Mouse (Mus musculus): ENCODE data around the gene Mansc1.
A peak's percentile ranks its signal among the peaks of the same experiment; 100 is the strongest.

Mansc1 gene

DNA sequence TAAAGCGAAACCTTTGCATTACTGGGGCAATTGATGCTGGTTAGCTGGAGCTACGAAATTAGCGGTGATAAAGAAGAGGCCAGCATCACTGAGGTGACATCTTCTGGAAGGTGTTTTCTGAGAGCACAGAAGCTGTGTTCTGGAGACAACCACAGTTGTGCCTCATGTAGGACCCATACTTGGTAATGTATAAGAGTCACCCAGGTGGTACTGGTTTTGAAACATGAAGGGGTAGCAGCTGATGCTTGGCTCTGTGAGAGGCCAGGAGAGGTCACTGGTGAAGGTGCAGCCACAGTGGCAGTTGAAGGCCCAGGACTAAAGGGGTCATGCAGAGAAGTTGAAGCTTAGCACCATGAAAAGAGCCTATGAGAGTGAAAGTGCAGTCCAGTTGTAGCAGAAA, 6.9 kb upstream of the Mansc1 start, which contains the start of gene Borcs5:
Gene Borcs5, plus strand, starts transcription at position 301 of the 400 bp plus-strand sequence.
- no peak for DNase-seq (ENCODE audit: low spot score)

DNA sequence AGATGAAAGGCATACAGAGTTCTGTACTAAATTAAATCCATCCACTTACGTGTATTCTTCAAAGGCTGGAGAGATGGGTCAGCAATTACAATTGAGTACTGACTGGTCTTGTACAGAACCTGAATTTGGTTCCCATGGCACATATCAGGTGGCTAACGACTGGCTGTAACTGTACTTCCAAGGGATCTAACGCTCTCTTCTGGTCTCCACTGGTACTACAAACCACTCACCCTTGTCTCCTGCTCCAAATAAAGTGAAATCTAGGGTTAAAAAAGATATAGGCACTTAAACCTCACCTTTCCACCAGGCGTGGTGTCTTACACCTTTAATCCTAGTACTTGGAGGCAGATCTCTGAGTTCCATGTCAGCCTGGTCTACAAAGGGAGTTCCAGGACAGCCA, 4.2 kb upstream of the Mansc1 start:
- DNase-seq (ENCODE audit: low spot score), result no peak

DNA sequence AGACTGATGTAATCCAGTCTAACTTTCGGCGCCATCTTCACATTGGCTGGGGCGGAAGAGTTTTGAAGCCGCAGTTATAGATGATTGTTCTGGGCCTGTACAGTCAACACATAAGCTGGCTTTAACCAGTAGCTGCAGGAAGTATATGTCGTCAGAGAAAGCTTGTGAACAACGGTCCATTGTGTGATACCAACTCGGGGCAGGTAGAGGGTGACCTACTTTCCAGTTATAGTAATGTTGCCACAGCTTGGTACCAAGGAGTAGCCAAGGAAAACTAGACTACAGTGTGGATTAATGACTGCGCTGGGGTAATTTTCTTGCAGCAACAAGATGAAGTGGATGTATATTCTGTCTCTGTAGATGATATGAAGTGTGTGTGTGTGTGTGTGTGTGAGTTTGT, 1.3 kb upstream of the Mansc1 start:
- no peak for DNase-seq (ENCODE audit: low spot score)

DNA sequence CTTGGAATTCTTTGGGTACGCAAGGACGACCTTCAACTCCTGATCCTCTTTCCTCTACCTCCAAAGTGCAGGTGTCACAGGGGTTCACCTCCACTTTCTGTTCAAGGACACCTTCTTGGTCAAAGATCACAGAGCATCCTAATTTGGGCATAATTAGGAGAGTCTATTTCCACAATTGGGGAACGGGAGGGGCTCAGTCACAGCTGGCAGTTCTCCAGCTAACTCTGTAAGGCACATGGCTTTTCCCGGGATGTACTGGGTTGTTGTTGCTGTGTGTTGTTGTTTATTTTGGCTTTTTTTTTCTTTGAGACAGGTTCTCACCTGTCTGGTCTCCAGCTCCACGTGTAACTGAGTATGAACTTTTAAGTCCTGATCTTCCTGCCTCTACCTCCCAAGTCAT, 468 bp upstream of the Mansc1 start:
- DNase-seq (ENCODE audit: low spot score), result no peak

DNA sequence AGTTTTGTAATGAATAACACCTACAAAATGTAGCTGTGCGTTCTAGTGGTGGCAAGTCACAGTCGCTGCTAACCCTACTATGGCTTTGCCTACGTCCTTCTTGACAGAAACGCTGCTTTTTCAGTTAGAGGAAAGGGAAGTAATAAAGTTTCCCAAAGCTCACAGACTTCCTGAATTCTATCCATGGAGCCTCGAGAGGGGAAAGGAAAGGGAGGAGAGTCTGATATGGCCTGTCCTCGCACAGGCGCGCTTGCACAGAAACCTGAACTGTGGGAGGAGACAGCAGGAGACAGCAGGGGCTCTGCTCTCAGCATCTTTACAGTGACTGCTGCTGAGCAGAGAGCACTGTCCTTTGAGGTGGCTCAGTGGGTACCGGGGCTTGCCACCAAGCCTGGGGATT, 1.8 kb downstream of the Mansc1 start:
- DNase-seq (ENCODE audit: low spot score), result no peak

DNA sequence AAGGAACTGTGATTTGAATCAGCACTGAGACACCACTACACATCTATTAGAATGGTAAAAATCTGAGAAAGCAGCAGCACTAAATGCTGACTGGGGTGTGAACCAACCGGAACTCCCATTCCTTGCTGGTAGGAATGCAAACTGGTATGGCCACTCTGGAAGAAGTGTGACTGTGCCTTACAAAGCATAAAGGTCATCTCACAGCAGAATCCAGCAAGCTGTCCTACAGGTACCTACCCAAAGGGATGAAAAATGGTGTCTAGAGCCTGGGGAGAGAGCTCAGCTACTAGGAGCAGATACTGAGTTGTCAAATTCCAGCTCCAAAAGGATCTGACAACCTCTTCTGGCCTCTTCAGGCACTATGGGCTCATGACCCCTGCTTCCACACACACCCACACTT, 5.7 kb downstream of the Mansc1 start:
- no peak for DNase-seq (ENCODE audit: low spot score)

DNA sequence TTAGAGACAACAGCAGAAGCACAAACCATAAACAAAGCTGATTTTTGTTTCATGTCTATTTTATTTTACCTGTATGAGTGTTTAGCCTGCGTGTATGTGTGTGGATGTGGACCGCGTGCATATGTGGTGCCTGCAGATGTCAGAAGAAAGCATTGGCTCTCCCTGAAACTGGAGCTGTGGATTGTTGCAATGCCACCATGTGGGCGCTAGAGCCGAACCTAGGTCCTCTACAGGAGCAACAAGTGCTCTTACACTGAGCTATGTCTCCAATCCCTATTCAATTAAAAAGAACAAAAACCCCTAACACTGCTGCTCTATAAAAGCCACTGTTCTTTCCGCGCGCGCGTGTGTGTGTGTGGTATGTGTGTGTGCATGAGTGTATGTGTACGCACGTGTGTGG, 6.9 kb downstream of the Mansc1 start:
- no peak for DNase-seq (ENCODE audit: low spot score)

DNA sequence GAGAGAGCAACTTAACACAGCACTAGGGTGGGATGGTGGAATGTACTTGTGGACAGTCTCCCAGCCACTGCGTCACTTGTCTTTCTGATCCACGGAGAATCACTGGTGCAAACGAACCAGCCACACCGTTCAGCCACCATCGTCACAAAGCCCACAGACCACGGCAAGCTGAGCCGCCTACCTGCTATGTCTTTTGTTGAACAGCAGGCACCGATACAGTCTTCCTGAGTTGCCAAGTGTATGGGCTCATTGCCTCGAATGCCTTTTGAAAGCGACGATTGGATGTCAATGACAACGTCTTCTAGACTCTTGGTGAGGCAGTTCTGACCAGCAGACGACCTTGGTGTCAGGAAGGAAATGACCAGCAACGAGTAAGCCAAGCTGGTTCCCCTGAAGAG, 10.7 kb downstream of the Mansc1 start:
- DNase-seq (ENCODE audit: low spot score), result no peak

DNA sequence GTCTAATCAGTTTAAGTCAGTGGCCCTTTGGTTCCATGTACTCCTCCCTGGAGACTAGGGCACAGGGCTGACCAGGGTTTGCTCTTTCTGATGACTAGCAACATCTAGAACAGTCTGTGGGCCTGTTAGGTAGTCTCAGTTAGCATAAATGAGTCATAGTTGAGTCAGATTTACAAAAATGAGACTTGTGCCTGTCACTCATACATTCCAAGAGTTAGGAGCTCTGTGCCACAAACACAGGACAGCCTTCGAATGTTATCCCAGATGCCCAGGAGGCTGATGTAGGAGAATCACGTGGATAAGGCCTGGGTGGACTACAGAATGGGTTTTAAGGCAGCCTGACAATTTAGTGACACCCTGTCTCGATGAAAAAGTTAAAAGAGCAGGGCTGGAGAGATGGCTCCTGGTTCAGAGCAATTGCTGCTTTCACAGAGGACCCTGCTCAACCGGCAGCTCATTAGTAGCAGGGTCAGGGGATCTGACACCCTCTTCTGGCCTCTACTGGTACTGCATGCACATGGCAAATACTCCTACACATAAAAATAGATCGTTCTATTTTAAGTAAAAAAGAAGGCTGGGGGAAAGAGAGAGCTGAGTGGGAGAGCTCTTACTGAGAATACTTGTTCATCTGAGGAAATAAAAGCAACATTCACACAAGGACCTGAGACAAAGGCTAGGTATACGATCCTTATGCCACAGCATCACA, 11.3 kb downstream of the Mansc1 start:
- DNase-seq (ENCODE audit: low spot score), result peak; percentile 41

DNA sequence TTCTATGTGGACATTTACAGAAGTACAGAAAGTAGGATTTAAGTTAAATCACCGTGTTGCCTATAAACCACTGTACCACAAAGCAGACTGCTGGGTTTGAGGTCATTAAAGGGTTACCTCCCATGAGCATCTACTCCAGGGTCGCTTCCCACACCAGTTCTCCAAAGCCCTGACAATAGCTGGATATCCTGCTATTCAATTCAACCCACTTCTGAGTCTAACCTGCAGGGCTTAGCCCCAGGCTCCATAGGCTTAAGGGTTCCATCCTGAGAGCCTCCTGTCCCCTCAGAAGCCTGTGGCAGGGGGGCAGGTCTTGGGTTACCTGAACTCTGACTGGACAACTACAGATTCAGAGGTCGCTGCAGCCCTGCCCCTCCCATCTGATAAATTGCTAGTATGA, 12.2 kb downstream of the Mansc1 start:
- DNase-seq (ENCODE audit: low spot score), result no peak

DNA sequence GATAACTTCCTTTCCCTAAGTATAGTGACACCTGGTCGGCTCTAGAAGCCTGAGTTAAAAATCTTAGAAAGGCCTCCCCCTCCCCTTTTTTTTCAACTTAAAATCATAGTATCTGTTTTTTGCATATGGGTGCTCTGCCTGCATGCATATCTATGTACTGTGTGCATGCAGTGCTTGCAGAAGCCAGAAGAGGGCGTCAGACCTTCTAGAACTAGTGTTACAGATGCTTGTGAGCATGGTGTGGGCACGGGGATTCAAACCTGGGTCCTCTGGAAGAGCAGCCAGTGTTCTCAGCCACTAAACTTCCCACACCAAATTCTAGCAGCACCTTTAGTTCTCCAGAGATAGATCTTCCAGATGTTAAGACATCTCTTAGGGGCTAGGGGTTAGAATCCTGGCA, 14.7 kb downstream of the Mansc1 start:
- DNase-seq (ENCODE audit: low spot score), result no peak

DNA sequence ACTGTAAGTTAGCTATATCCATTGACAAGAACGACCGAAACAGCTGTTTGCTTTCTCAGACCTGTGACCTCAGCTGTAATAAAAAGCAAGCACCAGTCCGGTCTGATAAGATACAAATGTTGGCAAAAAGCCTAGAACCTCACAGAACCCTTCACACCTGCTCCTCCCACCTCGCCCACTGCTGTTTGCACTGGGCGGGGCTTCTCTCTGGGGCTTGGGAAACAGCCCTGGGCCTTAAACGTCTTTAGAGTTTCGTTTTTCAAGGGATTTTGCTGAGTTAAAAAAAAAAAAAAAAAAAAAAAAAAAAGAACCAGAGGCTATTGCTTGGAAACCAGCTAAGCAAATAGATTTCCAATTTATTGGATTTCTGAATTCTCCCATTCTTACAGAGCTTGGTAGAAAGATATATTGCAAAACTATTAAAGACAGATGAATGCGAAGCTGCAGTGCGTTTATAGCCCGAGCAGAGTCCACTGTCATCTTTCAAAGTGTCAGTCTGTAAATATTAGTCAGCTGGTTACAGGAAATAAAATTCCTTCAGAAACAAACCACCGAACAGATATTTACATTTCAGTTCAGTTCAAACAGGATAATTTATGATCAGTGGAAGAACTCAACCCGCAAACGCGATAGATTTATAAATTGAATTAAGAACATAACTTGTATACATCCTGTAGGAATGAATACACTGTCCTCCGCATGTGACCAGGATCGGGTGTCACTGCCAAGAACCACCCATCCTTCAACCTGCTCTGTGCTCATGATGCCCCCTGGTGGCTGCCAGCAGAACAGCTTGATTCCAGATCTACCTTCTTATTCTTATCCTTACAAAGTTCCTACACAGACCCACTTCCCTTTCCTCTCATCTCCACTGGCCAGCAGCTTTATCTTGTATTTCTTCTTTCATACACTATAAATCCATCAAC, 17.3 kb downstream of the Mansc1 start:
- peak; percentile 88 for DNase-seq (ENCODE audit: low spot score)

DNA sequence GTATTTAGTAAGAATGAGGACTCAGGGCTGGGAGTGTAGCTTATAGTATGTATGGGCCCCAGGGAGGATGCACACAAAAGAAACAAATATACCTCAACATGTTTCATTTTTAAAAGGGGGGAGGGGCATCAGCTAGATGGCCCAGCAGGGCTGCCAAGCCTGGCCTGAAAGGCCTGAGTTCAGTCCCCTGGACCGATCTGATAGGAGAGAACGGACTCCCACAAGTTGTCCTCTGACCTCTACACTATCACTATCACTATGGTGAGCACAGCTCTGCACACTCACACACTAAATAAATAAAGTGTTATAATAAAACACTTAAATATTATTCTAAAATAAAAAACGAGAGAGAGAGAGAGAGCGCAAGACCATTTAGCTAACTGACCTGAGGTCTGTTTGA, 18.0 kb downstream of the Mansc1 start:
- DNase-seq (ENCODE audit: low spot score), result no peak

DNA sequence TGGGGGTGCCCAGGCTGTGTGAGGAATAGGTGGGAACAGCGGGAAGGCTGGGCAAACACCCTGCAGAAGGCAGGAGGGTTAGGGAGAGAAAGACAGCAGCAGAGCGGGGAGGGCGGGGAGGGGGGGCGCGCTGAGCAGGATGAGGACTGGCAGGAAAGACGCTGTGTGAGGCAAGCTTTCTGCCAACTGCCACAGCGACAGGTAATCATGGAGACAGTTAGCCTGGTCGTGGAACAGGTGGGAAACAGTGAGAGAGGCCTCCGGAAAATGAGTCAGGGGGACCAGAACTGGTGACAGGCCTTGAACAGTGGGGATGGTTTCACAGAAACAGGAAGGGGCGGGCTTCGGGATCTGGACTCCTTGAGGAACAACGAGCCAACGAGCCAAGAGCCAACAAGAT, 20.4 kb downstream of the Mansc1 start:
- DNase-seq (ENCODE audit: low spot score), result no peak

DNA sequence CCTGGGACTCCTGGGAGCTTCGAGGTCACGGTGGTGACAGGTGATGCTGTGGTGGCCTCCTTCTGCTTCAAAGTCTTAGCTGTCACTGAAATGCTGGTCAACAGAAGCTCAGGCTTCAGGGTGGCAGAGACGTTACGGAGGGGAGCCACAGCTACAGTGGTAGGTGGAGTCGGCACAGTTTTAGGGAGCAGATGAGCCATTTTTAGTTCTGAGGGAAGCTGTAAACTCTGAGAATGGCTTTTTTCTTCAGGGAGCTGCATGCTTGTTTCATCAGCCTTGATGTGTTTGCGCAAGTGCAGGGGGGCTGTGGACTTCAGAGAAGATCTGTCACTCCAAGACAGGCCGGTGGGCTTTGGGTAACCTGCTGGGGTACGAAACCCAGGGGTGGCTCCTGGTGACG, 21.9 kb downstream of the Mansc1 start:
- DNase-seq (ENCODE audit: low spot score), result no peak

DNA sequence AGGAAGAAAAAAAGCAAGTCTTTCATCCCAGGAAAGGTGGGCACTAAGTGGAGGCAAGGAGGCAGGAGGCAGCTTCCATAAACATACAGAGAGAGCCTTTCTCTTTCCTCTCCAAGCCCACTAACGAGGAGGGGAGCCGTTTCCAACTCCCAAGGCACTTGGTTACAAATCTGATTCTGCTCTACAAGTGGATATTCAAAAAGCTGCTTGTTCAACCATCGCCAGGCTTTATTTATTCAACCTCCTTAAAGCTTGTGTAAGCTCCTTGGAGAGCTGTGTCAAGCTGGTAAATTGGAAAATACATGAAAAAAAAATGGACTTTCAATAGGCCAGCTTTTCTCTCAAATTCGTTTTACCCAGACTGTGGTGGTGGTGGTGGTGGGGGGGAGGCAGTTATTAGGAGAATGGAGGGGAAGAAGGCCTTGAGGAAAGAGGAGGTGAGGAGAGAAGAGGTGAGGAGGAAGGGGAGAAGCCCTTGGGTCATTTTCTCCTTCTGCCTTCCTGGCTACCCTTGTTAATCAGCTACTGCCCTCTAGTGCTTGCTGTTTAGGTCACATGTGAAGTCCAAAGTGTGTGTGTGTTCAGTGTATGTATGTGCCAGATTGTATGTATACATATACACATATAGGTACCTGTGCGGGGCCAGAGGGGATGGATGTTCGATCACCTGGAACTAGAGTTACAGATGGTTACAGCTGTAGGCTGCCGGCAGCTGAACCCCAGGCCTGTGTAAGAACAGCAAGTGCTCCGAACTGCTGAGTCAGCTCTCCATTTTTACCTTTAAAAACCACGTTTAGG, 25.1 kb downstream of the Mansc1 start:
- peak; percentile 75 for DNase-seq (ENCODE audit: low spot score)

DNA sequence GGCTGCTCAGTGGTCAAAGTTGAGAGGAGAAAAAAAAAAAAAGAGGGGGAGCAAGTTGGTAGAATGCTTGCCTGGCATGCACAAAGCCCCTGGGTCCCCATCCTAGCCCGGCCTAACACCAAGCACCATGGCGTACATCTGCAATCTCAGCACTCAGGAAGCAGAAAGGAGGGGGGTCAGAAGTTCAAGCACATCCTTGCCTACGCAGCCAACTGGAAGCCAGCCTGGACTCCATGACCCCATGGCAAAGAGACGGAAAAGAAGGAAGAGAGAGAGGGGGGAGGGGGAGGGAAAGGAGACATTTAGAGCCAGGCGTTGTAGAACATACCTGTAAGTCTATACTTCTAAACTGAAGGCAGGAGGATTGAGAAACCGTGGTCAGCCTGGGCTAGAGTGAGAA, 25.7 kb downstream of the Mansc1 start:
- DNase-seq (ENCODE audit: low spot score), result no peak

DNA sequence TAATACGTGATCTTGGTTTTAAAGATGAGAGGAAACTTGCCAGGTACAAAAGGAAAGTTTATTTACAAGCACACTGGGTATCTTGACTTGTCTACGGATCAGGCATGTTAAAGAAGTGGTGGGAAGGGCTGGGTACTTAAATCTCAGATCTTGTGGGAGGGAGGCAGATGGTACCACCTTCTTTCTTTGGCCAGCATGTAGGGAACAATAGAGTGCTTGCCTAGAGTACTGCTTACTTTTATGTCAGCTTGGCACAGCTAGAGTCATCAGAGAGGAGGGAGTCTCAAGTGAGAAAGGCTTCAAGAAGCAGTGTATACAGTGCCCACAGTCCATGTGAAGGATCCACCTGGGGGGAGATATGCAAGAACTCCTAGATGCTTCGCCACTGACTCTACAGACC, 27.1 kb downstream of the Mansc1 start:
- no peak for DNase-seq (ENCODE audit: low spot score)

DNA sequence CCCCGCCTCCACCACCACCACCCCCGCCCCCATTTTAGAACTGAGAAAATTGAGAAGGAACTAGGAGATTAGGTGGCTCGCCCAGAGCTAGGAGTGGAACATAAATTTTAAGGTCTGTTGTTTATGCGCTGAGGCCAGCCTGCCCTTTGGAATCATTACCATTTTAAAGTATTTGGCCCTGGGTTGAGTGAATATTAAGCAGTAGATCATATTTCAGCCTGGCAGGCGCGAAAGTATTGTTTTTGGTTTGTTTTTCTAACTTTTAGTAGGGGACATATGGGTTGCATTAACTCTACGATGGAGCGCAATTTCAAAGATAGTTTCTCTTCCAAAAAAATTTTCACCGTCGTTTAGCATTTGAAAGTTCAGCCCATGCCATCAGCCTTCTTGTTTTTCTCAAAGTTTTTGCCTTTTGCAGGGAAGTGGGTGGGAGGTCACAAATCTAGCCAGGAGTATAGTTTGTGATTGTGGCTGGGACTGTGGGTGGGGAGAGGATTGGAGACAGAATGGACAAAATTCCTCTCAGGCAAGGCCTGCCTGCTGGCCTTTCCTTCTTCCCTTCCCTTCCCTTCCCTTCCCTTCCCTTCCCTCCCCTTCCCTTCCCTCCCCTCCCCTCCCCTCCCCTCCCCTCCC, 29.8 kb downstream of the Mansc1 start:
- DNase-seq (ENCODE audit: low spot score), result peak; percentile 46

DNA sequence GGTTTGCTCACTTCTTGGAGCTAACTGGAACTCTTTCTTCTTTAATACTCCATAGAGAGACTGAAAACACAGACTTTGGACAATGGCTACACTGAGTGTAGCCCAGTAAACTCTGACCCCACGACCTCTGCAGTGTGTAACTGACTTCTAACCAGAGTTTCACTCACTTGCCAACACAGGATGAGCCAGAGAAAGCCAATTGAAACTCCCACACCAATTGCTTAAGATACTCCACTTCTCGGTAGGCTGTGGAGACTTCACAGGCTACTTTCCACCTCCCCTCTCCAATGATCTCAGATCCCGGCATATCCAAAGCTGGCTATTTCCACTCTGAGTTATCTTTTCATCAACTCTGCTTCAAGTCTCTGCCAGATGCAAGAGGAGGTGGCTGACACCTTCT, 30.5 kb downstream of the Mansc1 start:
- DNase-seq (ENCODE audit: low spot score), result peak; percentile 34

DNA sequence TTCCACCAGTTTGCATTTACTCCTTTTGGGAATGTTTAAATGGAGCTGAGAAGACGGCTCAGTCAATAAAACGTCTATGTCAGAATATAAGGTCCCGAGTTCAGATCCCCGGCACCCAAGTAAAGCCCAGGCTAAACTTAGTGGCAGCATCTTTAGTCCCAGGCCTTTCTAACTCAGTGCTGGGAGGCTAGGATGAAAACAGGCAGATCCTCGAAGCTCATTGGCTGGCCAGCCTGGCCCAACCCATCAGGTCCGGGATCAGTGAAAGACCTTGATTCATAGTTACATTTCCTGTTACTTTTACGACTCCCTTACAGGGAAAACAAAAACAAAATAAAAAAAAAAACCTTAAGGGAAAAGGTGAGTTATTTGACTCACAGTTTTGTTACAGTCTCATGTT, 31.2 kb downstream of the Mansc1 start:
- no peak for DNase-seq (ENCODE audit: low spot score)

DNA sequence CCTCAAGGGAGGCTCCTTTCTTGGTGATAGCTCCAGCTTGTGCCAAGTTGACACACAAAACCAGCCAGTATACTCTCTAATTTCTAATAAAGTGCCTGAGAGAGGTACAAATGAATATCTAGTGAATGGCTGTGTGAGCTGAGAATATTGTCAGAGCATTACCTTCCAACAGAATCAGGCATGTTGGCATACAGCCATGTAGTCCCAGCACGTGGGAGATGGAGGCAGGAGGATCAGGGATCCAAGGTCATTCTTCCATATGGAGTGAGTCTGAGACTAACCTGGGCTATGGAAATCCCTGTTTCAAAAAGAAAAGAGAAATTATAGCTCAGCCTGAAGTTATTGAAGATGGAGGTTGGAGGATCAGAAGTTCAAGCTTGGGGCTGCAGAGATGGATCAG, 33.0 kb downstream of the Mansc1 start:
- DNase-seq (ENCODE audit: low spot score), result no peak
